Mouse (Mus musculus): ENCODE measurements around the gene Ankrd40.

Ankrd40 gene

DNA sequence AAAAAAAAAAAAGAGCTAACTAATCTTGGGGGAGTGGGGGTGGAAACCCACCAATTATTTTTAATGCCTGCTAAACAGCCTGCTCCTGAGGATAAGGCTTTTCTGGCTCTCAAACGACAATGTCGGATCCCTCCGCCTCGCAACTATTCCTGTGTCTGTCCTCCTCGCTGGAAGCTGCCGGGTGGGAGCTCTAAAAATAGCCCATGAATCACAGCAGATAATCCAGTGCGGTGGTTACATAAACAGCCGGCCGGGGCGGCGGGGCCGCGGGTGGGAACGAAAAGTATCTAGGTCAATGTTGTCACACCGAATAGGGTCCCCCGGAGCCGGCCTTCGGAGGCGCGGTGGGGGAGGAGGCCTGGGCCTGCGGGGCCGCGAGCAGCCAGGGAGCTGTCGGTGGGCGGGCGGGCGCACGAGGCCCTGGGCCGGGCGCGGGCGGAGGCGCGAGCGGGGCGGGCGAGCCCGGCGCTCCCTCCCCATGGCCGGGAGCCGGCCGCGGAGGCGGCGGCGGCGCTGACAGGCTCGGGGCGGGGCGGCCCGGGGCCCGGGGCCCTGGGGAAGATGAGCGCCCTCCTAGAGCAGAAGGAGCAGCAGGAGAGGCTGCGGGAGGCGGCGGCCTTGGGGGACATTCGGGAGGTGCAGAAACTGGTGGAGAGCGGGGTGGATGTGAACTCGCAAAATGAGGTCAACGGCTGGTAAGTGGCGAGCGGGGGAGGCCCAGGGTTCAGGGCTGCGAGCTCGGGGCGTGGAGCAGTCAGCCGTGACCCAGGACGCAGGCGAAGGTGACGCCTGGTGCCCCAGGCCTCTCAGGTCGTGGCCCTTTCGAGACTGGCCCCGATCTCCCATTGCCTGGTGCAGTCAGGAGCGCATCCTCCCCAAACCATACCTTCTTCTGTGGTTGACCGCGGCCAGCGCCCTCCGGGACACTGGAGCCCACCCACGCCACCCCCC, at the start of gene Ankrd40:
TSS of gene Ankrd40 (plus strand) at position 309 of the 951 bp plus-strand sequence.
- peak; percentile 96 for DNase-seq

DNA sequence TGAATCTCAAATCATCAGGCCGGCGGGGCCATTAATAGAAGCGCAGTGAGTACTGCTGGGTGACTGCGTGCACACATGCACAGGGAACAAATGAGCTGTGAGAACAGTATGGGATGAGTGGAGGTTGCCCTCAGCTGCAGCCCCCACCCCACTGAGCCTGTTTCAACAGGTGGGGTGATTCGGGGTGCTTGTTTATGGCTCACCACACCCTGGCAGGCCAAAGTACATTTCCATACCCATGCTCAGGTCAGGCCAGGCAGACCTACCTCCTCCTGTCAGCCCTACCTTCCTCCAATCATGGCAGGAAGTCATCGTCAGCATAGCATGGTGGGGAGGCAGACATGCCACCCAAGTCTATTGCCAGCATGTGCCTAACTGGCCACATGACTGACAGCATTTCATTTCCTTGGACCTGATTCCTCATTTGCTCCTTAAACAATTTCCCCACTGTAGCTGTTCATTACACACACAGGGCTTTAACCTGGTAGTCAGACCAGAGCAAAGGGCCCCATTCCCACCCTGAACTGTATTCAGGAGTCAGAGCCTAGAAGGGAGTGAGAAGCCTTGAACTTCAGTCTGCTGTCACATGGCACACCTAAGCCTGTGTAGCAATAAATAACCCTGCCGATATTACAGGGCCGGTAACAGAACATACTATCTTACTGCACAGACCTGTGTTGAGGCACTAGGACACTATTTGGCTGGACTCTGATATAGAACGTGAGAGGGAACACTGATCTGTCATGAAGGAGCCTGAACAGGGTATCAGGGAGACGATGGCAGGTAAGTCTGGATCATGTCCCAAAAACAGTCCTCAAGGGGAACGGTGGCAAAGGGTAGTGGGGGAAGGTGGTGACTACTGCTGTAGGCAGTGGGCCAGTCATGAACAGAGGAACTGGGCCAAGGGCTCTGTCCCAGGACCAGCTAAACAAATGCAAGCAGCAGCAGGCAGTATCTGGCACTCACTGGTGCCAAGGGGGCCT, 46.3 kb upstream of the Ankrd40 start, which contains the start of gene Gm21885:
TSS of gene Gm21885 (plus strand) at position 675 of the 983 bp plus-strand sequence.
- DNase-seq = no peak

DNA sequence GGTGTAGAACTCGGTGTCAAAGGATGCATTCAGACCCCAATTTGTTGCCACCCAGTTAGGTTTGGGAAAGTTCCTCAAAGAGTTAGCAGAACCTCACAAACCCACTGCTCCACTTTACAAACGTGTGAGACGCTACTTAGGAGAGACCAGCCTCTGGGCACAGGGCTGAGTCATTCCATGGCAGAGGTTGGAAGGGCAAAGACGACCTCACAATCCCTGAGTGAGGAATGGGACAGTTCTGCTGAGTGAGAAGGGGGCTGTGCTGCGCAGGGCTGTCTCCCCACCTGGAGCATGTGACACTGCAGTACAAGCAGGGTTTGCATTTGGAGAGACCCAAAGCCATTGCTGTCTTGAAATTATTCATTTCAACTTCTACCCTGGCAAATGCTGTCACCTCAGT, 45.5 kb upstream of the Ankrd40 start:
- DNase-seq = no peak

DNA sequence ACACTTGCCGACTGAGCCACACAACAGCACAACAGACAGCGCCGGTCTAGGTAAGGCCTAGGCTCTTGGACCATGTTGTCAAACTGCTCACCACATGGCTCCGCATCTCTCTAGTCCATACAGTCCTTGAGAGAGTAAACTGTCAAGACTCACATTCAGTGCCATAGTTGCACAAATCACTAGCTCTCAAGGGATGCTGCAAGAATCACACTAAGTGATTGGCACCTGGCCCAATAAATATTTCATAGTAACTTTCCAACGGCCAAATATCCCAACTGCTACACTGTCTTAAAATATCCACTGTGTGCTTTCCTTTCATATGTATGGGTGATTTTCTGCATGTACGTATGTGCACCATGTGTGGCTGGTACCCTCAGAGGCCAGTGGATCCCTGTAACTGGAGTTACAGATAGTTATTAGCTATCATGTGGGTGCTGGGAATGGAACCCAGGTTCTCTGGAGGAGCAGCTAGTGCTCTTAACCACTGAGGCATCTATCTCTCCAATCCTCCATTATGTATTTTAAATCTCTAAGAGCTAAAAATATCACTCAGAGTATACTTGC, 44.2 kb upstream of the Ankrd40 start:
- no peak for DNase-seq

DNA sequence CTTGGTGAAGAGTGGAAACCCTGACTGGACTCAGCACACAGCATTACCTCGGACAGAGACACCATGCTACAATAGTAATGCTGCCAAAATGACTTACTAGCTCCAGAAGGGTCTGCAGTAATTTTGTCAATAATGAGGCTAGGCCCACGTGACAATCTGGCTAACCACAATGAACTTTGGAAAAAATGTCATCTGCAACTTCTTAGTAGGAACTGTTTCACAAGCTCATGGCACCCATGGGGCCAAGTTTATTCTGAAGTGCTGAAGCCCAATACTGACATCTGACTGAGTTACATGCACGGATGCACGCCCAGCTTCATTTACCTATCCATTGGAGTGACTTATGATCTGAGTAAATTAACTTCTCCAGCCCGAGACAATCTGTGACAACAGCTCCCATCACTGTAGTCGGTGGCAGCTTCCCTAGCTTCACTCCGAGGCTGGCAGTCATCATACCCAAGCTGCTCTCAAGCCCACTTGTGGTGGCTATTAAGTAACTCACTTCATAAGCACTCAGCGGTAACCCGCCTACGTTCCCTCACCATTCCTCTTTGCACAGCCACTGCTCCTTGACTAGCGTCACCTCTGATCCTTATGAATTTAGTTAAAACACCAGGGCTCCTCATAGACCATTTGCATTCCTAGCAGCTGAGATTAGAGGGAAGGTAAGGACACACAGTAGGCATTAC, 41.8 kb upstream of the Ankrd40 start:
- no peak for DNase-seq

DNA sequence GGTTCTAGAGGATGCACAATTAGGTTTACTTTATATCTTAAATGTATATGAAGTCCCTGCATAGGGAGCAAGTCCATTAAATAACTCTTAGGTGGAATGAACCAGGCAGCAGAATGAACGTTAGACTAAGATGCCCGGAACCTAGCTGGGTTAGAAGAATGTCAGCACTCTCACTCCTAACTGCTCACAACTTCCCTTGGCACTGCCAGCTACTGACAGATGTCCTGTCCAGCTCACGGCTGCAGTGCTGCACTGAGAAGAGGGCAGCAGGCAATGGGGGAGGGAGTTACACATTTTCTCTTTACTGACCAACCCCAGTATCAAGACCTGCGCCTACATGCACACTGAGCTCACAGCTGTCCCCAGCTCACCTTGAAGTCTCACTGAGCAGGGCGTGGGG, 40.7 kb upstream of the Ankrd40 start:
- no peak for DNase-seq

DNA sequence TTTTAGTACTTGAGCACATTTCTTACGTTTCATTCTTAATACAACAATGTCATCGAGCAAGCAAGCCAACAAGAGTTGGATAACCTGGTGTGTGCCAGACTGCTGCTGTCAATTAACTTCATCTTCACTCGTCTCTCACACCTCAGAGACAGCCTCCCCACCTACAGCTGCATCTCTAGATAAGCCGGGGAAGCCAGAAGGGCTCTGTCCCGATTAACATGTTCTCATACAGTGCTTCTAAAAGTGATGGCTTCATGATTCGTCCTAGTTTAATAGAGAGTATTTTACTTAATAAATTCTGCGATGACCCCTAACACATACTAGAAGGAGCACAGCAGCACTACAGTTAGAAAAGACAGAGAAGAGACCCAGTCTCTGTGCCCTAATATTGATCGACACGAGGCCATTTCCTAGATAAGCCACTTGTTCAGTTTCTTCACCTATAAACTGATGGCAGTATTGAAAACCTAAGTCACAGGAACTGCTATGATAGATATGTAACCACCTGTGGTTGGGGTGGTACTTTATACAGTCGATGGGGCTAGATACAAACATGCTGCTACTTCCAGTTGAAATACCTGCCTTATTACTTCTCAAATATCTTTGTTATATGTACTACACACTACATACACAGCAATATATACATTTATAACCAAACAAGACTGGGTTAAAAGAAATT, 37.6 kb upstream of the Ankrd40 start:
- DNase-seq = no peak

DNA sequence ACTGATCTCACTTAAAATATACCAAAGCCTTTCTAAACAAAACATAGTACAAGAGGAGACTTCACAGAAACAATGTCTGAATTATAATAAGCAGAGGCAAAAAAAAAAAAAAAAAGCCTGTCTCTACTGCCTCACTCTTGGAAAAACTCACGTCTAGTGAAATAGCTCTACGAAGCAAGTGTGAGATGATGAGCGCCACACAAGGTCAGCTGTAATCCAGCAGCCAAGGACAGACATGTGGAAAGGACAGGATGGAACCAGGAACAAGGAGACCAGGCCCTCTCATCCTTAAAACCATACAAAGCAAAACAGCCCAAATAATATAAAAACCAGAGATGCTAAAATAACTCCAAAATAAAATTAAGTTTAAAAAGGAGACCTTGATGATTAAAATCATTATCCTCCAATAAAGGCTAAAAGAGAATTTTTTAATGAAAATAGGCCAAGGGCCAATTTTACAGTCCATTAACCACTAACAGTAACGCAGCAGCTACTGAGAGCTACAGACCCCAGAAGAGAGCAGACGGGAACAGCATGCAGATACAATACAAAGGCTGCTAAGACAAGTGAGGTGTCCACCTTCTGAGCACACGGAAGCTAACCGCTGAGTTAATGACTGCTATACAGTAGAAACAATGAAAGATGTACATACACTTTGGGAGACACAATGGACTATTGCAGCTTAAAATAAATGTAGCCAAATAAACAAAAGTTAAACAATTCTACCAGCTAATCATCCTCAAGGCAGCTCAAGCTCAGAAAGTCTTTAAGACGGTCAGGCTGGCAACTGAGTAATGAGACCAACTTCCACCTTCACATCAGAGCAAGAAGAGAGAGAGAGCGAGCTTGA, 32.6 kb upstream of the Ankrd40 start:
- no peak for DNase-seq

DNA sequence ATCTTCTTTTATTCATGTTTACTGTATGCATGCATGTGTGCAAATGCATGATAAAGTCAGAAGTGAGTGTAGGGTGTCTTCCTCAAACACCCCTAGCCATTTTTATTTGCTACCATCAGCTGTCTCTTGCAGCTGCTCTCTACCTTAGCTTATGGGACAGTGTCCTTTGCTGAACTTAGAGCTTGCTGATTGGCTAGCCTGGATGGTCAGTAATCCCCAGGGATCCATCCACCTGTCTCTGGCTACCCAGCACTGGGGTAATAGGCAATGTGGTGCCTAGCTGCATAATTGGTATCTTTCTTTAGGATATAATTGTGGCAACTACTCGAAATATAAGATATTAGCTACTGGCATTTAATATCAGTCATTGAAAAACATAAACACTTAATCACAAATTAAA, 15.1 kb upstream of the Ankrd40 start:
- no peak for DNase-seq

DNA sequence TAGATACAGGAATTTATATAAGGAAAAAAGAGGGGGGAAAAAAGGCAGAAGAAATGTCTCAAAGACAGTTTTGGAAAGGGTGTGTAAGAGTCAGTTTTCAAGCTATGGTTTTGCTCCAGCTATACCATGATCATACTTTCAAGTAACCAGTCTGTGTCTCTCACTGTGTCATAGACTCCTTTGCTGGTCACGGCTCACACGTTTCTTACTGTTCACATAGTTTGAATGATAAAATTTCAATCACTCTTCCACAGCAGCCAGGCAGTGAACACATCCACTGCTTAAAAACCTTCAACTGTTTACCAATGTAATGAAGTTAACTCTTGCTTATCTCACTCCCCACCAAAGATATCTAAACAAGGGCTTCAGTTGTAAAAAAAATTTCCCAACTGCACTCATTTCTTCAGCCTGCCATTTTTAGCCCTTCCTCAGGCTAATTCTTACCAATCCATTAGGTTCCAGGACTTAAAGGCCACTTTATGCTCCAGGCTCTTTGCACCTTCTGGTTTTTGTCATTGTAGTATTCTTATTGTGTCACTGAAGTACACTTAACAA, 13.6 kb upstream of the Ankrd40 start:
- DNase-seq = no peak

DNA sequence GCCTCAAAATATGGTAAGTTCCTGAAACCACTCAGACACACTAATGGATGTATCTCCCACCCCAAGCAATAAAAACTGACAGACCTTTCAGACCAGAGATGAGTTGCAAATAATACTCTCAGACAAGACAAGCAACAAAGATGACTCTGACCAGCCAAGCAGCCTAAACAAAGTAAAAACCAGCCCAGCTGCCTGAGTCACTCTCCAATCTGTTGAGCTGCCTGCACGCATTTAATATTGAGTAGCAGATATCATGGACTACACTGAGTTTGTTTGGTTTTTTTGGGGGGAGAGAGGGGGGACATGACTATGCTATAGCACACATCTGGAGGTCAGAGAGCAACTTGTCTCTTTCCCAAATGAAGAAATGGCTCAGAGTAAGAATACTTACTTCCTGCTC, 12.5 kb upstream of the Ankrd40 start:
- no peak for DNase-seq

DNA sequence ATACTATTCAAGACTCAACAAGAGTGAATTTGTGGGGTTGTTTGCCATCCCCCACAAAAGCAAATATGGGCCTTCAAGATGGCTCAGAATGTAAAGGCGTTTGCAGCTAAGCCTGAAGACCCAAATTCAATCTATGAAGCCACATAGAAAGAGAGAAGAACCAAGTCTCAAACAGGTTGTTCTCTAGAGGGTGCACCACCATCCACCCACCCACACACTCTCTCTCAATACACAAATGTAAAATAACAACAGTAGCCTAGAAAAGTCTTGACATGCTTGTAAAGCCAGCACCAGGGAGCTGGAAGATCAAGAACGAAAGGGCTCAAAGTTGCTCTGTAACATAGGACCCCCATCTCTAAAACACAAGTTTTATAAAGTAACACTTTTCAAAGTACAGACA, 11.3 kb upstream of the Ankrd40 start:
- no peak for DNase-seq

DNA sequence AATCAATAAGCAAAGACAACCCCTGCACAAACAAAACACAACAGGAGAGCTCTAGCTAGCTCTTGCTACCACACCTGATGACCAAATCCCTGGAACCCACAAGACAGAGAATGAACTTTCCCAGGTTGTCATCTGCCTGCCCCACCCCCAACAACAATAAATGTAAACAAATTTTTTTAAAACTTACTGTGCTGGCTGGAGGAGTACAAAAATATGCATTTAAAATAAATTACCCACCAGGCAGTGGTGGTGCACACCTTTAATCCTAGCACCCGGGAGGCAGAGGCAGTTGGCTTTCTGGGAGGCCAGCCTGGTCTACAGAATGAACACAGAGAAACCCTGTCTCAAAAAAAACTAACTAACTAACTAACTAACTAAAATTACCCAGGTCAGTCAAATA, 10.8 kb upstream of the Ankrd40 start:
- DNase-seq = no peak

DNA sequence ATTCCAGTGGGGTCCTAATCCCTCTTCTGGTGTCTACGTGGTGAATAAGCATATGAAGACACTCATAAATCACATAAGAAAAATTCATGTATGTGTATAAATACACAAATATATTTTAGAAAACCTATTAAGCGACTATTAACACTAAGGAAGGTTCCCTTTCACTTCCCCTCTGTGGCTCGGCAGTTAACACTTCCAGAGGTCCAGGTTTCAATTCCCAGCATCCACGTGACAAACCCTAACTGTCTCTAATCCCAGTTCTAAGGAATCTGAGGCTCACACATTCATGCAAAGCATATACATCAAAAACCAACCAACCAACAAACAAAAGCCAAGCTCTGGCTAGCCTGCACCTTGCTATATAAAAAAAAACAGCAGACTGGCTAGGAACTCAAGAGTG, 10.3 kb upstream of the Ankrd40 start:
- DNase-seq = no peak

DNA sequence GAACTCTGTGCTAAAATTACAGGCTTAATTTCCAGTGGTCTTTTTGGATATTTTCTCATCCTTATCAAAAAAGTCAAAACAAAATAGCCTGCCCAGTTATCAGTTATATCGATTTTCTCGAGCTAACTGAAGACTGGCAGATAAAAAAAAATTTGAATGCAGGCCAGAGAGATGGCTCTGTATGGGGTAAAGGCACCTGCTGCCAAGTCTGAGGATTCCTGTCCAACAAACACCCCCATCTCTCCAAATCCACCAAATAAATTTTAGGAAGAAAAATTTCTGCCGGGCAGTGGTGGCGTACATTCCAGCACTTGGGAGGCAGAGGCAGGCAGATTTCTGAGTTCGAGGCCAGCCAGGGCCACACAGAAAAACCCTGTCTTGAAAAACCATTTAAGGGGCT, 9.7 kb upstream of the Ankrd40 start:
- no peak for DNase-seq

DNA sequence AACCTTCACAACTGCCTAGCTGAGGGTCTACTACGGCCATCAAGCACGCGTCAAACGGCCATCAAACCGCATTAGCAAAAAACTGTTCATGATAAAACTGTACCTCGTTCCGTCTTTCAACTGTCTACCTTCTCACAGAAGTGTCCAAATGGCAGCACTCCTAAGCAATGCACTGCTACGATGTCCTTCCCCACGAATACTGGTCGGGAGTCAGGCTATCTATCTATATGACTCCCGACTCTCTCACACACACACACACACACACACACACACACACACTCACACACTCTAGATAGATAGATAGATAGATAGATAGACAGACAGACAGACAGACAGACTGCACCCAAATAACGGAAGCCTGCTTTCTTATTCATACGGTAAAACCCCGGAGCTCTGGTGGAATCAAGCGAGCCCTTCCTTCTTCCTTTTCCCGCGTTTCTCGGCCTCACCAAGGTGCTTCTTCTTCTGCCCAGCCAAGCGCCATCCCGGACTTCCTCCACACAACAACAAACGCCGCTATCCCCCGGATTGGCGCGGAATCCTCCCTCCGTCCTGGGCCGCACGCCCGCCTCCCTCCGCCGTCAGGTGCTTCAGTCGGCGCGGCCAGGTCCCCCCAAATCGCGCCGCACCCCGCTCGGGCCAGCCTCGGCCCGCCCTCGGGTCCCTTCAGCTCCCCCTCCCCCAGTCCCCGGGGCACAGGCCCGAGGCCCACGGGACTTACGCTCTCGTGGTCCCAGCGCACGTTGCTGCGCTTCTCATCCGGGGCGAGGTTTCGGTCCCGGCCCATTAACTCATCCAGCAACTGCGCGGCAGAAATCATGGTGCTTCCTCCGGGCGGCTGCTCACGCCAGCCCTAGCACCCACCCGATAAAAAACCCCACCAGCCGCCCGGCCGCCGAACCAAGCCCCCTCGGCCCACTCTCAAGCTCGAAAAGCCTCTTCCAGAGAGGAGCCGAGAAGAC, 6.6 kb upstream of the Ankrd40 start:
- no peak for DNase-seq

DNA sequence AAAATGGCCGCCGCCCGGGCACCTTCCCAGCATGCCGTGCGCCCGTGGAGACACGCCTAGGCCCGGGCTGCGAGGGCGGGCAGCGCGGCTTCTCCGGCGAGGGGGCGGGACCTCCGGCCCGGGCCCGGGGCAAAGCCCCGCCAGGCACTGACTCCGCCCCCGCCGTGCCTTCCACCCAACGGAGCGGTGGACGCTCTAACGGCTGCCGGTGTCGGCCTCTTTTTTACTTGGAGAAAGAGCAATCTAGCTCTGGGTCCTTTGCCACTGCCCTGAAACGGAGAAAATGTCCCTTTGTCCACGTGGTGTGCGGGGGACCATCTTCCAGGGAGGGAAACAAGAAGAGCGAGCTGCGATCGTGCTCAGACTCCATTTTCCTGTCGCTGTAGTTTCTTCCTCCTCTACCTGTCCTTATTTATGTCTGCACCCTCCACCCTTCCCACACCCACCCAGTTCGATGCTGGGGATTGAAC, 5.8 kb upstream of the Ankrd40 start, which contains the start of gene Luc7l3:
TSS of gene Luc7l3 (minus strand) at position 58 of the 470 bp plus-strand sequence.
- DNase-seq = peak; percentile 96

DNA sequence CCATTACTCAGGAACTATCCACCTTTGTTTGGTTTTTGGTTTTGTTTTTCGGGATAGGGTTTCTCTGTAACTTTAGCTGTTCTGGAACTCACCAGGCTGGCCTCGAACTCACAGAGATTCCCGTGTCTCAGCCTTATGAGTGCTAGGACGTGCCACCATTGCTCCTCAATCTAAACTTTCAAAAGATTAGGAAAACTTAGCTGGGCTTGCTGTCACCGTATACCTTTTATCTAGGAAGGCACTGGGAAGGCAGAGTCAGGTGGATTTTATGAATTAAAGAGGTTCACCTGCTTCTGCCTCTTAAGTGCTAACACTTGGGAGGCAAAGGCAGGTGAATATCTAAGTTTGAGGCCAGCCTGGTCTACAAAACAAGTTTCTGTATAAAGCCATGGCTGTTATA, 5.2 kb upstream of the Ankrd40 start:
- no peak for DNase-seq

All from kidney, postnatal 14 days (tissue).